Mouse (Mus musculus): ENCODE data around the gene Gclc. TPM values are rescaled to one million over a fixed set of nuclear protein-coding genes. Genes with fewer than 3 reads are reported as not detected.
"Not testable (repeated sequence)": the region's sequence is repeated elsewhere in the genome, so short reads cannot be mapped to it uniquely, and the experiment has no call there.

Gclc gene
- polyA plus RNA-seq, 1 experiment: 27.0 TPM

GRCm38 (mm10) chr9:77719675-77720074, 34.7 kb upstream of the Gclc start:
- no peak for DNase-seq (ENCODE audit: low read depth)
- TF ChIP-seq CTCF (IDR thresholded peaks at IDR 0.05; ENCODE audit: borderline replicate concordance, extremely low read depth, insufficient read depth, insufficient read length) (no peak), POLR2A (IDR thresholded peaks at IDR 0.05; ENCODE audit: borderline replicate concordance, extremely low read depth, insufficient read depth, insufficient read length, poor library complexity, severe bottlenecking) (no peak)

GRCm38 (mm10) chr9:77722381-77722780, 32.0 kb upstream of the Gclc start:
- TF ChIP-seq CTCF (IDR thresholded peaks at IDR 0.05; ENCODE audit: borderline replicate concordance, extremely low read depth, insufficient read depth, insufficient read length): no peak
- no peak for TF ChIP-seq POLR2A (IDR thresholded peaks at IDR 0.05; ENCODE audit: borderline replicate concordance, extremely low read depth, insufficient read depth, insufficient read length, poor library complexity, severe bottlenecking)
- DNase-seq (ENCODE audit: low read depth): no peak

- DNase-seq (ENCODE audit: low read depth): no peak
- TF ChIP-seq POLR2A (IDR thresholded peaks at IDR 0.05; ENCODE audit: borderline replicate concordance, extremely low read depth, insufficient read depth, insufficient read length, poor library complexity, severe bottlenecking): no peak
- no peak for TF ChIP-seq CTCF (IDR thresholded peaks at IDR 0.05; ENCODE audit: borderline replicate concordance, extremely low read depth, insufficient read depth, insufficient read length)
Measured at GRCm38 (mm10) chr9:77724216-77724615, 30.1 kb upstream of the Gclc start.

- DNase-seq (ENCODE audit: low read depth): no peak
- TF ChIP-seq CTCF (IDR thresholded peaks at IDR 0.05; ENCODE audit: borderline replicate concordance, extremely low read depth, insufficient read depth, insufficient read length) (no peak), POLR2A (IDR thresholded peaks at IDR 0.05; ENCODE audit: borderline replicate concordance, extremely low read depth, insufficient read depth, insufficient read length, poor library complexity, severe bottlenecking) (no peak)
Measured at GRCm38 (mm10) chr9:77725448-77725847, 28.9 kb upstream of the Gclc start.

GRCm38 (mm10) chr9:77726018-77726684, 28.2 kb upstream of the Gclc start:
- DNase-seq (ENCODE audit: low read depth): no peak

GRCm38 (mm10) chr9:77727012-77727411, 27.3 kb upstream of the Gclc start:
- no peak for DNase-seq (ENCODE audit: low read depth)
- no peak for TF ChIP-seq CTCF (IDR thresholded peaks at IDR 0.05; ENCODE audit: borderline replicate concordance, extremely low read depth, insufficient read depth, insufficient read length)
- no peak for TF ChIP-seq POLR2A (IDR thresholded peaks at IDR 0.05; ENCODE audit: borderline replicate concordance, extremely low read depth, insufficient read depth, insufficient read length, poor library complexity, severe bottlenecking)

More at GRCm38 (mm10) chr9:77726018-77726684, 28.2 kb upstream of the Gclc start:
- no peak for TF ChIP-seq CTCF (IDR thresholded peaks at IDR 0.05; ENCODE audit: borderline replicate concordance, extremely low read depth, insufficient read depth, insufficient read length)
- no peak for TF ChIP-seq POLR2A (IDR thresholded peaks at IDR 0.05; ENCODE audit: borderline replicate concordance, extremely low read depth, insufficient read depth, insufficient read length, poor library complexity, severe bottlenecking)

GRCm38 (mm10) chr9:77732067-77732466, 22.3 kb upstream of the Gclc start:
- DNase-seq (ENCODE audit: low read depth): no peak
- TF ChIP-seq CTCF (IDR thresholded peaks at IDR 0.05; ENCODE audit: borderline replicate concordance, extremely low read depth, insufficient read depth, insufficient read length) (no peak), POLR2A (IDR thresholded peaks at IDR 0.05; ENCODE audit: borderline replicate concordance, extremely low read depth, insufficient read depth, insufficient read length, poor library complexity, severe bottlenecking) (no peak)

- TF ChIP-seq CTCF (IDR thresholded peaks at IDR 0.05; ENCODE audit: borderline replicate concordance, extremely low read depth, insufficient read depth, insufficient read length) (no peak), POLR2A (IDR thresholded peaks at IDR 0.05; ENCODE audit: borderline replicate concordance, extremely low read depth, insufficient read depth, insufficient read length, poor library complexity, severe bottlenecking) (no peak)
- no peak for DNase-seq (ENCODE audit: low read depth)
Measured at GRCm38 (mm10) chr9:77737298-77738041, 16.9 kb upstream of the Gclc start.

GRCm38 (mm10) chr9:77741452-77741851, 12.9 kb upstream of the Gclc start:
- no peak for TF ChIP-seq POLR2A (IDR thresholded peaks at IDR 0.05; ENCODE audit: borderline replicate concordance, extremely low read depth, insufficient read depth, insufficient read length, poor library complexity, severe bottlenecking)
- TF ChIP-seq CTCF (IDR thresholded peaks at IDR 0.05; ENCODE audit: borderline replicate concordance, extremely low read depth, insufficient read depth, insufficient read length): no peak
- DNase-seq (ENCODE audit: low read depth): no peak

- DNase-seq (ENCODE audit: low read depth): no peak
- no peak for TF ChIP-seq POLR2A (IDR thresholded peaks at IDR 0.05; ENCODE audit: borderline replicate concordance, extremely low read depth, insufficient read depth, insufficient read length, poor library complexity, severe bottlenecking)
- TF ChIP-seq CTCF (IDR thresholded peaks at IDR 0.05; ENCODE audit: borderline replicate concordance, extremely low read depth, insufficient read depth, insufficient read length): no peak
Measured at GRCm38 (mm10) chr9:77744798-77745197, 9.5 kb upstream of the Gclc start.

- TF ChIP-seq POLR2A (IDR thresholded peaks at IDR 0.05; ENCODE audit: borderline replicate concordance, extremely low read depth, insufficient read depth, insufficient read length, poor library complexity, severe bottlenecking) (no peak), CTCF (IDR thresholded peaks at IDR 0.05; ENCODE audit: borderline replicate concordance, extremely low read depth, insufficient read depth, insufficient read length) (no peak)
- no peak for DNase-seq (ENCODE audit: low read depth)
Measured at GRCm38 (mm10) chr9:77746315-77746714, 8.0 kb upstream of the Gclc start.

- not testable (repeated sequence) for DNase-seq (ENCODE audit: low read depth)
Measured at GRCm38 (mm10) chr9:77748292-77748691, 6.0 kb upstream of the Gclc start.

All from brain, embryonic 14.5 days (tissue).